29 mouse cellular contexts compared by ENCODE assay signal in the genomic region with DNA sequence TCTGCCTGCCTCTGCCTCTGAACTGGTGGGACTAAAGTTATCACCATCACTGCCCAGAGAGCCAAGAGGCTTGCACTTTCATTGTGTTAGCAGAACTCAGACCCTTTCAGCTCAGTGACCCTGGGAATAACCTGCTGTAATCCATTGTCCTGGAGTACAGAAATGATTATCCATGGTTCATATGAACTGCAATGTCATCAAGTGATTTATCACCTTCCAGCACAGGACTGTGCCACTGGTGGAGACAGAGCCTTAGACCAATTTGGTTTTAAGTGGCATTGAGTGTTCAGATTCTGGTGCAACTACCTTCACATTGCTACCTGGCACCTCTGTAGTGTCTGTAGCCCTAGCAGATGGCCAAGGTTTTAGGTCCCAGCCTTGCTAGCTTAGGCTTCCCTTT. TPM values are rescaled to one million over a fixed set of nuclear protein-coding genes. Genes with fewer than 3 reads are reported as not detected.
DNase-seq lines count a peak whose midpoint lies in the region; ATAC-seq and TF ChIP-seq lines count a peak whose summit lies in the region.
"Had no signal": no experiment of that assay in that cellular context is flagged by ENCODE, and none has a peak within 500 bp of the region (broad histone marks: within the 10 kb centered on the region; RNA-seq: fewer than 3 reads in every experiment).

No protein-coding gene starts in this region.

- no peaks in the 10 kb centered on the region for H3K4me1 ChIP-seq in stomach, embryonic 16.5 days (ENCODE audit: control insufficient read depth, insufficient read depth, low read length)
- H3K4me1 ChIP-seq in stomach, postnatal 0 days (replicated peaks; ENCODE audit: control insufficient read depth, insufficient read depth): no peaks in the 10 kb centered on the region
- peaks cover 6% of the 10 kb centered on the region for H3K4me1 ChIP-seq in intestine, embryonic 16.5 days (ENCODE audit: control insufficient read depth, insufficient read depth, low read length)
- H3K4me1 ChIP-seq in small intestine, adult 2 months (ENCODE audit: control insufficient read depth, insufficient read depth, insufficient read length, low read length): peaks cover 13% of the 10 kb centered on the region; the same call in 1 of the 2 replicates
- H3K4me1 ChIP-seq in hindbrain, embryonic 16.5 days (ENCODE audit: control insufficient read depth, insufficient read depth, low read depth, low read length): no peaks in the 10 kb centered on the region
- H3K4me1 ChIP-seq: embryonic facial prominence, embryonic 12.5 days; forebrain, embryonic 12.5 days had no signal

- no peaks in the 10 kb centered on the region for H3K27me3 ChIP-seq in stomach, embryonic 16.5 days (ENCODE audit: control insufficient read depth, insufficient read depth, low read length)
- no peaks in the 10 kb centered on the region for H3K27me3 ChIP-seq in stomach, postnatal 0 days (ENCODE audit: control insufficient read depth, insufficient read depth, low read length)
- peaks cover 5% of the 10 kb centered on the region for H3K27me3 ChIP-seq in intestine, embryonic 16.5 days (replicated peaks; ENCODE audit: control insufficient read depth, insufficient read depth, low read length)
- H3K27me3 ChIP-seq in small intestine, adult 2 months (ENCODE audit: control insufficient read depth, insufficient read depth, low read length): peaks cover 12% of the 10 kb centered on the region; the same call in 1 of the 2 replicates
- no peaks in the 10 kb centered on the region for H3K27me3 ChIP-seq in hindbrain, embryonic 16.5 days (replicated peaks; ENCODE audit: control insufficient read depth, insufficient read depth, low read length)
- H3K27me3 ChIP-seq: CH12.LX; embryonic facial prominence, embryonic 12.5 days; forebrain, embryonic 12.5 days; Patski had no signal

- H3K27ac ChIP-seq in stomach, embryonic 16.5 days (ENCODE audit: low read length): no peak overlapping the region
- H3K27ac ChIP-seq in stomach, postnatal 0 days (replicated peaks): no peak overlapping the region
- H3K27ac ChIP-seq in intestine, embryonic 16.5 days (ENCODE audit: low read length): peak overlapping the region; percentile 23; the same call in 1 of the 2 replicates
- H3K27ac ChIP-seq in small intestine, adult 2 months (ENCODE audit: insufficient read depth, low read depth, low read length): peak overlapping the region; percentile 79
- H3K27ac ChIP-seq in hindbrain, embryonic 16.5 days (ENCODE audit: low read depth, low read length): no peak overlapping the region
- H3K27ac ChIP-seq: embryonic facial prominence, embryonic 10.5 days; embryonic facial prominence, embryonic 12.5 days; forebrain, embryonic 10.5 days; forebrain, embryonic 12.5 days had no signal

- ATAC-seq in stomach, embryonic 16.5 days (ENCODE audit: insufficient read depth, low FRiP score): 0 out of 2 replicates have a peak, but pooled peaks have one; percentile 15
- no peak for ATAC-seq in stomach, postnatal 0 days (ENCODE audit: low FRiP score, low TSS enrichment)
- ATAC-seq in intestine, embryonic 16.5 days: peak; percentile 54
- ATAC-seq in hindbrain, embryonic 16.5 days: no peak
- no peak for ATAC-seq in erythroid progenitor cell, adult 5-6 weeks (replicated peaks; ENCODE audit: low FRiP score, poor library complexity, severe bottlenecking)
- ATAC-seq: activated CD4-positive, CD25-positive, alpha-beta regulatory T cell, adult 4 months; CD4-positive, CD25-positive, alpha-beta regulatory T cell, adult 4 months; forebrain, embryonic 14.5 days; forebrain, embryonic 16.5 days; Patski had no signal

- no peak for TF ChIP-seq EP300 in stomach, postnatal 0 days (optimal IDR thresholded peaks at IDR 0.05)

- peaks cover 24% of the 10 kb centered on the region for H3K36me3 ChIP-seq in stomach, embryonic 16.5 days (ENCODE audit: control insufficient read depth, insufficient read depth, low read length)
- peaks cover 43% of the 10 kb centered on the region for H3K36me3 ChIP-seq in stomach, postnatal 0 days (ENCODE audit: control insufficient read depth, insufficient read depth, low read length)
- H3K36me3 ChIP-seq in intestine, embryonic 16.5 days (ENCODE audit: control insufficient read depth, insufficient read depth, low read length): peaks cover 36% of the 10 kb centered on the region
- H3K36me3 ChIP-seq in small intestine, adult 2 months (ENCODE audit: control insufficient read depth, insufficient read depth, low read length): peaks cover 58% of the 10 kb centered on the region
- peaks cover 50% of the 10 kb centered on the region for H3K36me3 ChIP-seq in hindbrain, embryonic 16.5 days (ENCODE audit: control insufficient read depth, insufficient read depth, low read length)

- H3K9me3 ChIP-seq in stomach, embryonic 16.5 days (replicated peaks; ENCODE audit: control insufficient read depth, low read length): no peaks in the 10 kb centered on the region
- no peaks in the 10 kb centered on the region for H3K9me3 ChIP-seq in stomach, postnatal 0 days (ENCODE audit: control insufficient read depth, low read length)
- no peaks in the 10 kb centered on the region for H3K9me3 ChIP-seq in intestine, embryonic 16.5 days (ENCODE audit: control insufficient read depth, low read length)
- no peaks in the 10 kb centered on the region for H3K9me3 ChIP-seq in hindbrain, embryonic 16.5 days (ENCODE audit: control insufficient read depth, low read length)
- H3K9me3 ChIP-seq: embryonic facial prominence, embryonic 10.5 days; embryonic facial prominence, embryonic 12.5 days; forebrain, embryonic 10.5 days; forebrain, embryonic 12.5 days; G1E had no signal

- no peak for TF ChIP-seq CTCF in stomach, postnatal 0 days (IDR thresholded peaks at IDR 0.05; ENCODE audit: low read depth)
- TF ChIP-seq CTCF in small intestine, adult 2 months (IDR thresholded peaks at IDR 0.05; ENCODE audit: extremely low read depth, insufficient read length, insufficient replicate concordance, low read depth, low read length): no peak

- H3K4me2 ChIP-seq in stomach, embryonic 16.5 days (ENCODE audit: low read depth, low read length): no peak overlapping the region
- no peak overlapping the region for H3K4me2 ChIP-seq in stomach, postnatal 0 days (replicated peaks; ENCODE audit: low read depth)
- no peak overlapping the region for H3K4me2 ChIP-seq in intestine, embryonic 16.5 days (ENCODE audit: low read depth, low read length)
- no peak overlapping the region for H3K4me2 ChIP-seq in hindbrain, embryonic 16.5 days (ENCODE audit: low read length)
- H3K4me2 ChIP-seq: embryonic facial prominence, embryonic 12.5 days; forebrain, embryonic 12.5 days had no signal

- no peak overlapping the region for H3K9ac ChIP-seq in stomach, embryonic 16.5 days (ENCODE audit: low read length)
- H3K9ac ChIP-seq in stomach, postnatal 0 days (ENCODE audit: low read length): no peak overlapping the region
- H3K9ac ChIP-seq in intestine, embryonic 16.5 days (ENCODE audit: low read depth, low read length): no peak overlapping the region
- no peak overlapping the region for H3K9ac ChIP-seq in hindbrain, embryonic 16.5 days (ENCODE audit: low read depth, low read length)
- H3K9ac ChIP-seq: embryonic facial prominence, embryonic 12.5 days; forebrain, embryonic 12.5 days had no signal

- TF ChIP-seq POLR2A in small intestine, adult 2 months (IDR thresholded peaks at IDR 0.05; ENCODE audit: low read depth, low read length): no peak

- H3K4me3 ChIP-seq in stomach, embryonic 16.5 days (replicated peaks; ENCODE audit: low read length): no peak overlapping the region
- no peak overlapping the region for H3K4me3 ChIP-seq in stomach, postnatal 0 days (ENCODE audit: low read depth, low read length)
- no peak overlapping the region for H3K4me3 ChIP-seq in intestine, embryonic 16.5 days (ENCODE audit: low read length)
- no peak overlapping the region for H3K4me3 ChIP-seq in small intestine, adult 2 months (ENCODE audit: low read depth, low read length)
- H3K4me3 ChIP-seq in hindbrain, embryonic 16.5 days (ENCODE audit: low read length): no peak overlapping the region
- H3K4me3 ChIP-seq: embryonic facial prominence, embryonic 10.5 days; embryonic facial prominence, embryonic 12.5 days; forebrain, embryonic 10.5 days; forebrain, embryonic 12.5 days had no signal

- no peak for DNase-seq in stomach, postnatal 0 days (ENCODE audit: low spot score)
- DNase-seq: adrenal gland, adult 8-10 months; adrenal gland, postnatal 14 days; adrenal gland, postnatal 36 days; B cell, adult 2 months; cerebellum, adult 11-12 months; cerebellum, adult 2 months; cerebellum, adult 9-10 months; cerebellum, postnatal 10 days; cerebellum, postnatal 25 days had no signal

RNA-seq across cellular contexts. Expression of gene Gm29797, which starts 3.8 kb away (rescaled TPM):
- 0.31 TPM in 1 of 2 replicates, not detected in the other for polyA plus RNA-seq in stomach, embryonic 16.5 days (2015; fragmentation: Nextera tagmentation; extraction: Ambion mirVana)
- polyA plus RNA-seq in stomach, postnatal 0 days (2015; fragmentation: Nextera tagmentation; extraction: Ambion mirVana): not detected in 2 replicates
- polyA plus RNA-seq in intestine, embryonic 16.5 days (2015; fragmentation: Nextera tagmentation; extraction: Ambion mirVana): 2.2 and 3.0 TPM in 2 replicates
- polyA plus RNA-seq in small intestine, adult 2 months (2012; rRNA removed): 0.29 and 0.42 TPM in 2 replicates
- not detected in 2 replicates for polyA plus RNA-seq in hindbrain, embryonic 16.5 days (2015; fragmentation: Nextera tagmentation; extraction: Ambion mirVana)
- total RNA-seq in erythroid progenitor cell, adult 5-6 weeks (2015; ENCODE audit: low replicate concordance): not detected in 2 replicates
- not detected in 2 replicates for total RNA-seq in erythroid progenitor cell, adult 5-6 weeks (2017; ENCODE audit: low replicate concordance)
- total RNA-seq: adrenal gland, postnatal 14 days; G1E had no signal
- polyA plus RNA-seq: activated CD4-positive, CD25-positive, alpha-beta regulatory T cell, adult 4 months; CD4-positive, CD25-positive, alpha-beta regulatory T cell, adult 4 months; embryonic facial prominence, embryonic 10.5 days; embryonic facial prominence, embryonic 12.5 days; forebrain, embryonic 12.5 days; forebrain, embryonic 14.5 days had no signal

RNA-seq across cellular contexts. Expression of gene Sox18, which starts 18.4 kb away (rescaled TPM):
- polyA plus RNA-seq in stomach, embryonic 16.5 days (2015; fragmentation: Nextera tagmentation; extraction: Ambion mirVana): 25.4 and 25.5 TPM in 2 replicates
- 14.0 and 14.1 TPM in 2 replicates for polyA plus RNA-seq in stomach, postnatal 0 days (2015; fragmentation: Nextera tagmentation; extraction: Ambion mirVana)
- 28.9 and 30.1 TPM in 2 replicates for polyA plus RNA-seq in intestine, embryonic 16.5 days (2015; fragmentation: Nextera tagmentation; extraction: Ambion mirVana)
- polyA plus RNA-seq in small intestine, adult 2 months (2012; rRNA removed): 39.0 and 59.8 TPM in 2 replicates
- 18.0 TPM in 2 replicates for polyA plus RNA-seq in hindbrain, embryonic 16.5 days (2015; fragmentation: Nextera tagmentation; extraction: Ambion mirVana)
- not detected in 2 replicates for total RNA-seq in erythroid progenitor cell, adult 5-6 weeks (2015; ENCODE audit: low replicate concordance)
- total RNA-seq in erythroid progenitor cell, adult 5-6 weeks (2017; ENCODE audit: low replicate concordance): not detected in 2 replicates
- total RNA-seq: CH12.LX had no signal
- polyA plus RNA-seq: activated CD4-positive, CD25-positive, alpha-beta regulatory T cell, adult 4 months; CD4-positive, CD25-positive, alpha-beta regulatory T cell, adult 4 months; G1E had no signal

RNA-seq across cellular contexts. Expression of gene Tcea2, which starts 27.0 kb away (rescaled TPM):
- polyA plus RNA-seq in stomach, embryonic 16.5 days (2015; fragmentation: Nextera tagmentation; extraction: Ambion mirVana): 19.3 and 19.7 TPM in 2 replicates
- 12.7 and 13.4 TPM in 2 replicates for polyA plus RNA-seq in stomach, postnatal 0 days (2015; fragmentation: Nextera tagmentation; extraction: Ambion mirVana)
- polyA plus RNA-seq in intestine, embryonic 16.5 days (2015; fragmentation: Nextera tagmentation; extraction: Ambion mirVana): 15.1 and 16.4 TPM in 2 replicates
- 4.3 and 5.2 TPM in 2 replicates for polyA plus RNA-seq in small intestine, adult 2 months (2012; rRNA removed)
- 47.7 and 50.0 TPM in 2 replicates for polyA plus RNA-seq in hindbrain, embryonic 16.5 days (2015; fragmentation: Nextera tagmentation; extraction: Ambion mirVana)
- 2.2 TPM in 1 of 2 replicates, not detected in the other for total RNA-seq in erythroid progenitor cell, adult 5-6 weeks (2015; ENCODE audit: low replicate concordance)
- total RNA-seq in erythroid progenitor cell, adult 5-6 weeks (2017; ENCODE audit: low replicate concordance): 1.9 TPM in 1 of 2 replicates, not detected in the other

RNA-seq across cellular contexts. Expression of gene Rgs19, which starts 40.7 kb away (rescaled TPM):
- 54.2 and 55.3 TPM in 2 replicates for polyA plus RNA-seq in stomach, embryonic 16.5 days (2015; fragmentation: Nextera tagmentation; extraction: Ambion mirVana)
- polyA plus RNA-seq in stomach, postnatal 0 days (2015; fragmentation: Nextera tagmentation; extraction: Ambion mirVana): 20.0 and 24.6 TPM in 2 replicates
- polyA plus RNA-seq in intestine, embryonic 16.5 days (2015; fragmentation: Nextera tagmentation; extraction: Ambion mirVana): 36.1 and 39.6 TPM in 2 replicates
- 19.9 and 24.1 TPM in 2 replicates for polyA plus RNA-seq in small intestine, adult 2 months (2012; rRNA removed)
- 68.9 and 71.9 TPM in 2 replicates for polyA plus RNA-seq in hindbrain, embryonic 16.5 days (2015; fragmentation: Nextera tagmentation; extraction: Ambion mirVana)
- 84.0 and 98.9 TPM in 2 replicates for total RNA-seq in erythroid progenitor cell, adult 5-6 weeks (2015; ENCODE audit: low replicate concordance)
- total RNA-seq in erythroid progenitor cell, adult 5-6 weeks (2017; ENCODE audit: low replicate concordance): 17.1 and 33.1 TPM in 2 replicates

RNA-seq across cellular contexts. Expression of gene Lkaaear1, which starts 45.2 kb away (rescaled TPM):
- polyA plus RNA-seq in stomach, embryonic 16.5 days (2015; fragmentation: Nextera tagmentation; extraction: Ambion mirVana): not detected in 2 replicates
- polyA plus RNA-seq in stomach, postnatal 0 days (2015; fragmentation: Nextera tagmentation; extraction: Ambion mirVana): not detected in 2 replicates
- polyA plus RNA-seq in intestine, embryonic 16.5 days (2015; fragmentation: Nextera tagmentation; extraction: Ambion mirVana): not detected in 2 replicates
- not detected in 2 replicates for polyA plus RNA-seq in small intestine, adult 2 months (2012; rRNA removed)
- polyA plus RNA-seq in hindbrain, embryonic 16.5 days (2015; fragmentation: Nextera tagmentation; extraction: Ambion mirVana): not detected in 2 replicates
- not detected in 2 replicates for total RNA-seq in erythroid progenitor cell, adult 5-6 weeks (2015; ENCODE audit: low replicate concordance)
- total RNA-seq in erythroid progenitor cell, adult 5-6 weeks (2017; ENCODE audit: low replicate concordance): not detected in 2 replicates
- total RNA-seq: adrenal gland, adult 18-20 months; adrenal gland, adult 8-10 months; adrenal gland, postnatal 14 days; adrenal gland, postnatal 36 days; CH12.LX; G1E had no signal
- polyA plus RNA-seq: activated CD4-positive, CD25-positive, alpha-beta regulatory T cell, adult 4 months; CD4-positive, CD25-positive, alpha-beta regulatory T cell, adult 4 months; cerebellum, adult 2 months; cortical plate, adult 2 months; embryonic facial prominence, embryonic 10.5 days; embryonic facial prominence, embryonic 12.5 days; embryonic facial prominence, embryonic 14.5 days; forebrain, embryonic 10.5 days; forebrain, embryonic 12.5 days; forebrain, embryonic 14.5 days; forebrain, embryonic 16.5 days; G1E; Patski had no signal

Comparison
In these comparisons a context has a peak if more than half of its experiments do, and no peak if none do; other contexts are left out.
1. ATAC-seq: peak in stomach, embryonic 16.5 days (single experiment) and intestine, embryonic 16.5 days (single experiment); none in stomach, postnatal 0 days (single experiment), hindbrain, embryonic 16.5 days (single experiment) and erythroid progenitor cell, adult 5-6 weeks (single experiment).
2. H3K27ac ChIP-seq: peak in intestine, embryonic 16.5 days (single experiment) and small intestine, adult 2 months (single experiment); none in stomach, embryonic 16.5 days (single experiment), stomach, postnatal 0 days (single experiment) and hindbrain, embryonic 16.5 days (single experiment).